Mouse (Mus musculus) forebrain, embryonic 11.5 days (tissue): ENCODE data around the gene 2510039O18Rik. TPM values are rescaled to one million over a fixed set of nuclear protein-coding genes. Genes with fewer than 3 reads are reported as not detected.

Experiments
- ATAC-seq: fragments of 200-750 bp; cut with Nextera tagmentation; replicated peaks from 2 replicates; pipeline ENCODE4 v1.8.0; 2017; ENCODE audit warnings: moderate TSS enrichment; ENCODE audit not compliant: low FRiP score
- DNase-seq: peaks from one replicate; pipeline ENCODE4 v3.0.0-alpha.2; 2017; ENCODE audit warnings: low spot score
- H3K27ac ChIP-seq: fragments of 300-500 bp; sonication (generic); 2 replicates; pipeline ENCODE4 v1.5.1; 2014; ENCODE audit warnings: low read depth, low read length
- H3K27me3 ChIP-seq: fragments of 300-500 bp; sonication (generic); 2 replicates; pipeline ENCODE4 v1.6.1; 2014; ENCODE audit warnings: mild to moderate bottlenecking, low read length, mixed read lengths; ENCODE audit not compliant: control insufficient read depth, insufficient read depth
- H3K36me3 ChIP-seq: fragments of 300-500 bp; sonication (generic); 2 replicates; pipeline ENCODE4 v1.6.1; 2014; ENCODE audit warnings: mild to moderate bottlenecking, low read length, moderate library complexity, mixed read lengths; ENCODE audit not compliant: control insufficient read depth, insufficient read depth
- H3K4me1 ChIP-seq: fragments of 300-500 bp; sonication (generic); replicated peaks from 2 replicates; pipeline ENCODE4 v1.6.1; 2014; ENCODE audit warnings: low read length, mixed read lengths; ENCODE audit not compliant: control insufficient read depth, insufficient read depth
- H3K4me2 ChIP-seq: fragments of 300-500 bp; sonication (generic); 2 replicates; pipeline ENCODE4 v1.6.1; 2014; ENCODE audit warnings: low read depth, mild to moderate bottlenecking, low read length, moderate library complexity, mixed read lengths; ENCODE audit not compliant: severe bottlenecking
- H3K4me3 ChIP-seq: fragments of 300-500 bp; sonication (generic); 2 replicates; pipeline ENCODE4 v1.5.1; 2014; ENCODE audit warnings: low read depth, low read length
- H3K9ac ChIP-seq: fragments of 300-500 bp; sonication (generic); 2 replicates; pipeline ENCODE4 v1.6.1; 2014; ENCODE audit warnings: low read length
- H3K9me3 ChIP-seq: fragments of 300-500 bp; sonication (generic); 2 replicates; pipeline ENCODE4 v1.6.1; 2016; ENCODE audit warnings: low read length, mixed read lengths; ENCODE audit not compliant: control insufficient read depth
- WGBS: fragments of 180-500 bp; shearing (Covaris S2); extraction: QIAGEN DNeasy Blood & Tissue Kit; methylation state at CpG from one replicate; pipeline ENCODE4 v1.1.7; 2014; 5-methylcytosine and 5-hydroxymethylcytosine counted together
- polyA plus RNA-seq: library from polyadenylated mRNA; unstranded; fragments of >200 nt; fragmentation: Nextera tagmentation; extraction: Ambion mirVana; gene quantifications from 2 replicates; pipeline ENCODE4 v1.2.1, GENCODE M21; 2014

The 2510039O18Rik gene
- polyA plus RNA-seq, 1 experiment from 2014 or later: 16.3 TPM

GRCm38 (mm10) chr4:147959881-147960831, 19.5 kb downstream of the 2510039O18Rik start:
- no peak overlapping the region for H3K4me3 ChIP-seq
- DNase-seq (peak; percentile 80), ATAC-seq (peak; percentile 78)
- WGBS: 43% methylated on average over 6 of the region's 6 CpGs
- H3K9me3 ChIP-seq: no peaks in the 10 kb centered on the region
- H3K4me1 ChIP-seq: no peaks in the 10 kb centered on the region
- H3K9ac ChIP-seq: no peak overlapping the region
- H3K27me3 ChIP-seq: no peaks in the 10 kb centered on the region
- no peak overlapping the region for H3K27ac ChIP-seq
- H3K4me2 ChIP-seq: no peak overlapping the region
- H3K36me3 ChIP-seq: no peaks in the 10 kb centered on the region

- Histone ChIP-seq H3K4me2 (no peak overlapping the region), H3K27me3 (no peaks in the 10 kb centered on the region), H3K4me1 (no peaks in the 10 kb centered on the region), H3K36me3 (no peaks in the 10 kb centered on the region), H3K9ac (no peak overlapping the region), H3K4me3 (no peak overlapping the region), H3K27ac (no peak overlapping the region), H3K9me3 (no peaks in the 10 kb centered on the region)
- ATAC-seq (no peak), DNase-seq (no peak)
- 66% methylated on average over 6 of the region's 6 CpGs for WGBS
These were observed 22.1 kb downstream of the 2510039O18Rik start for GRCm38 (mm10) chr4:147962781-147963180.

GRCm38 (mm10) chr4:147963623-147964022, 22.9 kb downstream of the 2510039O18Rik start:
- WGBS: 87% methylated on average over 15 of the region's 15 CpGs
- DNase-seq (no peak), ATAC-seq (no peak)
- no peak overlapping the region for H3K4me3 ChIP-seq
- H3K9me3 ChIP-seq: no peaks in the 10 kb centered on the region
- H3K36me3 ChIP-seq: no peaks in the 10 kb centered on the region
- no peak overlapping the region for H3K27ac ChIP-seq
- no peak overlapping the region for H3K4me2 ChIP-seq
- H3K27me3 ChIP-seq: no peaks in the 10 kb centered on the region
- H3K4me1 ChIP-seq: no peaks in the 10 kb centered on the region
- no peak overlapping the region for H3K9ac ChIP-seq

GRCm38 (mm10) chr4:147965712-147966111, 25.0 kb downstream of the 2510039O18Rik start:
- no peaks in the 10 kb centered on the region for H3K9me3 ChIP-seq
- ATAC-seq (no peak), DNase-seq (no peak)
- H3K4me1 ChIP-seq: no peaks in the 10 kb centered on the region
- no peak overlapping the region for H3K4me3 ChIP-seq
- no peak overlapping the region for H3K9ac ChIP-seq
- H3K27me3 ChIP-seq: no peaks in the 10 kb centered on the region
- H3K4me2 ChIP-seq: no peak overlapping the region
- H3K36me3 ChIP-seq: no peaks in the 10 kb centered on the region
- no peak overlapping the region for H3K27ac ChIP-seq
- 80% methylated on average over 7 of the region's 7 CpGs for WGBS

GRCm38 (mm10) chr4:147968816-147969215, 28.1 kb downstream of the 2510039O18Rik start:
- no peaks in the 10 kb centered on the region for H3K4me1 ChIP-seq
- H3K27me3 ChIP-seq: no peaks in the 10 kb centered on the region
- DNase-seq (no peak), ATAC-seq (no peak)
- H3K9me3 ChIP-seq: no peaks in the 10 kb centered on the region
- WGBS: 81% methylated on average over 2 of the region's 2 CpGs
- no peak overlapping the region for H3K4me3 ChIP-seq
- no peak overlapping the region for H3K9ac ChIP-seq
- H3K27ac ChIP-seq: no peak overlapping the region
- no peaks in the 10 kb centered on the region for H3K36me3 ChIP-seq
- no peak overlapping the region for H3K4me2 ChIP-seq

GRCm38 (mm10) chr4:147969337-147969736, 28.6 kb downstream of the 2510039O18Rik start:
- Histone ChIP-seq H3K4me1 (no peaks in the 10 kb centered on the region), H3K4me3 (no peak overlapping the region), H3K36me3 (no peaks in the 10 kb centered on the region), H3K9me3 (no peaks in the 10 kb centered on the region), H3K9ac (no peak overlapping the region), H3K4me2 (no peak overlapping the region), H3K27ac (no peak overlapping the region), H3K27me3 (no peaks in the 10 kb centered on the region)
- DNase-seq: no peak
- WGBS: 56% methylated on average over 9 of the region's 9 CpGs
- no peak for ATAC-seq

GRCm38 (mm10) chr4:147976237-147976636, 35.5 kb downstream of the 2510039O18Rik start:
- H3K9me3 ChIP-seq: no peaks in the 10 kb centered on the region
- WGBS: 83% methylated on average over 3 of the region's 3 CpGs
- DNase-seq (no peak), ATAC-seq (no peak)
- H3K4me2 ChIP-seq: no peak overlapping the region
- H3K4me3 ChIP-seq: no peak overlapping the region
- H3K36me3 ChIP-seq: no peaks in the 10 kb centered on the region
- H3K4me1 ChIP-seq: no peaks in the 10 kb centered on the region
- H3K27ac ChIP-seq: no peak overlapping the region
- H3K27me3 ChIP-seq: no peaks in the 10 kb centered on the region
- no peak overlapping the region for H3K9ac ChIP-seq

- Histone ChIP-seq H3K27ac (no peak overlapping the region), H3K27me3 (no peaks in the 10 kb centered on the region), H3K9ac (no peak overlapping the region), H3K4me2 (no peak overlapping the region), H3K4me1 (no peaks in the 10 kb centered on the region), H3K4me3 (no peak overlapping the region), H3K9me3 (no peaks in the 10 kb centered on the region), H3K36me3 (no peaks in the 10 kb centered on the region)
- 78% methylated on average over 4 of the region's 4 CpGs for WGBS
- ATAC-seq: no peak
- no peak for DNase-seq
These were observed 37.0 kb downstream of the 2510039O18Rik start for GRCm38 (mm10) chr4:147977726-147978125.

- Histone ChIP-seq H3K4me3 (no peak overlapping the region), H3K4me2 (no peak overlapping the region), H3K36me3 (no peaks in the 10 kb centered on the region), H3K4me1 (no peaks in the 10 kb centered on the region), H3K9me3 (no peaks in the 10 kb centered on the region), H3K27ac (no peak overlapping the region), H3K27me3 (no peaks in the 10 kb centered on the region), H3K9ac (no peak overlapping the region)
- DNase-seq (no peak), ATAC-seq (no peak)
- WGBS: 93% methylated on average over 6 of the region's 6 CpGs
These were observed 37.7 kb downstream of the 2510039O18Rik start for GRCm38 (mm10) chr4:147978391-147978790.
